Mouse (Mus musculus) forelimb bud, embryonic 11.5 days (tissue): Measurements from ENCODE around the gene Exoc2.

ENCODE experiments used
- DNase-seq: peaks from one replicate; pipeline ENCODE4 v3.0.0-alpha.2; 2012; ENCODE audit warnings: low read depth, low spot score

Exoc2 gene

GRCm38 (mm10) chr13:30777678-30778179 is 196.2 kb downstream of the Exoc2 start:
- no peak for DNase-seq

GRCm38 (mm10) chr13:30776021-30776420 is 197.9 kb downstream of the Exoc2 start:
- no peak for DNase-seq

- no peak for DNase-seq
These were observed 206.3 kb downstream of the Exoc2 start for GRCm38 (mm10) chr13:30767477-30768127.

GRCm38 (mm10) chr13:30766636-30767476 is 207.0 kb downstream of the Exoc2 start:
- no peak for DNase-seq

GRCm38 (mm10) chr13:30765906-30766305 is 208.0 kb downstream of the Exoc2 start:
- DNase-seq, result no peak

GRCm38 (mm10) chr13:30764014-30764740 is 209.7 kb downstream of the Exoc2 start:
- no peak for DNase-seq
